Mouse (Mus musculus): ENCODE measurements around the gene Olfr1356.
"Not testable (repeated sequence)": the region's sequence is repeated elsewhere in the genome, so short reads cannot be mapped to it uniquely, and the experiment has no call there.

Olfr1356 gene

DNA sequence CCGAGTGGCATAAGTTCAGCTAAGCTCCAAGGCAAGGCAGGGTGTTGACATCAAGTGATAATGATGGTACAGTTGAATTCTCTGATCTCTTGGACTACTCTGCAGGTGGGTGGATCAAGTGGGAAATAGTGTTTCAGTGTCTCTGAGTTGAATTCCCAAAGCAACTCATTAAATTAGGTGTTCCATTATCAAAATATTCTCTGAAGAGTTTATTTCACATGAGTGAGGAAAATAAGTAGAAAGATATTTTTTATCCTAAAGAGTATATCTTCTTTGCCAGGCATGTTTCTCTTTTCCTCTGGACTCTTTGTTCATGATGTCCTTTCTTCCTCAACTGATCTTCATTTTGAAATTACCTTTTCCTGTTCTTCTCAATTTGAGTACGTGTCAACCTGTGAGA, at the start of gene Olfr1356:
Olfr1356 (minus strand) TSS at position 101 of the 400 bp plus-strand sequence.
- DNase-seq, result no peak

DNA sequence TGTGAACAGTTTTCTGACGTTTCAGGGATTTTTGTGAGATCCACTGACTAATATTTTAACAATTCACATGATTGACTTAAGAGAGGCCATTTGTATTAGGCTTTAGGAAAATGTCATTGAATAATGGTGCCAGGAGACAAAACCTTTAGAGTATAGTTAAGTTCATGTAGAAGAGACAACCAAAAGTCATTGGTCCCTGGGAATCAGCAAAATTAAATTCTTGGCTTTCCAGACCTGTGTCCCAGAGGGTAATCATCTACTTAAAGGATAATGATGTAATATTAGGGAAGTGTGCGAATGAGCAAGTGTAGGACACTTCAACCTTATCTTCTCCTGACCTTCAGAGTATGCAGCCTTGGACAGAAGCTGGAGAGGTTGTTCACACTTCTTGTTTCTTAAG, 23.3 kb upstream of the Olfr1356 start, which contains the start of gene Olfr1355:
Olfr1355 (plus strand) TSS at position 301 of the 400 bp plus-strand sequence.
- no peak for DNase-seq

DNA sequence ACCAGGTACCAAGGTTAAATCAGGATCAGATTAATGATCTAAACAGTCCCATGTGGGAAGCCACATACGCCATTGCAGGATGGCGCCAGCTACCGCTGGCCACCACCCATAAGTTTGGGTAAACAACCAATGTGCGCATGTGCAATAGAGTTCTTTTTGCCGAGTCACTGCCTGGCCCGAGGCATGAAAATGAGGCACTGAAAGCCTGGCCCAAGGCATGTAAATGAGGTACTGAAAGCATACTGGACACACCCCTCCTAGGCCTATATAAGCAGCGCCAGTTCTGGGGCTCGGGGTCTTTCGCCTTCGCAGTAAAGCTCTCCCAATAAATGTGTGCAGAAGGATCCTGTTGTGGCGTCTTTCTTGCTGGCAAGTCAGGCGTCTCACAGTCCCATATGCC, 11.5 kb downstream of the Olfr1356 start:
- not testable (repeated sequence) for DNase-seq

DNA sequence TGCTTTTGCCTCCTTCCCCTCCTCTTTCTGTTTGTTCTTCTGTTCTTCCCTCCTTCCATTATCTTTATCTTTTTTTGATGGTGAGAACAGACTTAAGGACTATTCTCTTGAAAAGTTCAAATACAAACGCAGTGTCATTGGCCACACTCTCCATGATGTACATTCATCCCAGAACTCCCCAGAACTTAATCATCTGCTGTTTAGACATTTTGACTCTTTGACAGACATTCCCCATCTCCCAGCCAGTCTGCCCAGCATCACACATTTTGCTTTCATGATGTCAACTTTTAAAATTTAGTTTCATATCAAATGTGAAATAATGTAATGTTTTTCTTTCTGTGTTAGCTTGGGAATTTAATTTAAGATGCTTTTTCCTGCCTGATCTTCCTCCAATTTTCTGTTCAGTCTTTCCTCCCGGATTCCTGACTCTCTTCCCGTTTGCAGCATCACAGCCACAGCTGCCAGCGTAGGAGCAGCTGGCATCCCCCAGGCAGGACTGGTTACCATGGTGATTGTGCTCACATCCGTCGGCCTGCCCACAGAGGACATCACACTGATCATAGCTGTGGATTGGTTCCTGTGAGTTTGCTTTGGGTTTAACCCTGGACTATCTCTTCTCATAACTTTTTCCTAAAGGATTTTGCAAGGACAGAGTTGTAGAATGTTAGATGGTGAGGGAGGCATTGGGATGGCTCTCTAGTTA, 39.5 kb downstream of the Olfr1356 start:
- DNase-seq, result no peak

DNA sequence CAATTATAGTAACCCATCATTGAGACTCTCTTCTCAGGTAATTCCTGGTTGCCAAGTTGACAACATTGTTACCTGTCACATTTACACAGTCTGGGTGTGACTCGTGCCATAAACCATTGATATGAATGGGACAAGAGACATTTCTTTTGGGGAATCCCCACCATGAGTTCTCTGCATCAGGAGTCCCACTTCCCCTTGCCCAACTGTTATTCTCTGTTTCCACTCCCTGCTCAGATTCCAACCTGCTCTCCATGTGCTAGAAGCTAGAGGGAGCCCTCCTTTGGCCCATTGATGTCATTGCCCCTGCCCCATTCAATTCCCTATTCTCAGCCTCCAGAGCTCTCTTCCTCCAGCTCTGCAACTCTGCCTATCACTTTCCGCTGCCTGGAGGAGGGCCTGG, 50.5 kb downstream of the Olfr1356 start:
- DNase-seq, result no peak
